Mouse (Mus musculus): ENCODE results near the gene Cs. TPM values are rescaled to one million over a fixed set of nuclear protein-coding genes. Genes with fewer than 3 reads are reported as not detected.

Gene Cs
- total RNA-seq, 1 experiment from 2014 or later: 69.8 TPM

Other genes starting within 250 kb of the Cs start
- gene Baz2a, start 246.2 kb upstream of the Cs start, total RNA-seq (2017): 17.8 and 23.1 TPM in 2 replicates
- gene Rbms2, start 157.4 kb upstream of the Cs start, total RNA-seq (2017): 6.9 and 9.3 TPM in 2 replicates
- gene Gls2, start 143.3 kb upstream of the Cs start, total RNA-seq (2017): 0.38 and 0.79 TPM in 2 replicates
- 10.3 and 11.9 TPM in 2 replicates for gene Spryd4, start 125.9 kb upstream of the Cs start, total RNA-seq (2017)
- 0.69 TPM in 1 of 2 replicates, not detected in the other for gene Mip, start 111.9 kb upstream of the Cs start, total RNA-seq (2017)
- 52.8 and 60.3 TPM in 2 replicates for gene Timeless, start 105.7 kb upstream of the Cs start, total RNA-seq (2017)
- gene Apon, start 83.6 kb upstream of the Cs start, total RNA-seq (2017): 0.19 TPM in 1 of 2 replicates, not detected in the other
- gene Apof, start 69.1 kb upstream of the Cs start, total RNA-seq (2017): not detected in 2 replicates
- 12.3 and 18.1 TPM in 2 replicates for gene Stat2, start 67.2 kb upstream of the Cs start, total RNA-seq (2017)
- gene Il23a, start 39.0 kb upstream of the Cs start, total RNA-seq (2017): 1.1 TPM in 1 of 2 replicates, not detected in the other
- 12.7 and 16.9 TPM in 2 replicates for gene Pan2, start 34.4 kb upstream of the Cs start, total RNA-seq (2017)
- 106 and 135 TPM in 2 replicates for gene Cnpy2, start 15.3 kb upstream of the Cs start, total RNA-seq (2017)
- gene Coq10a, start 31.3 kb downstream of the Cs start, total RNA-seq (2017): 8.1 and 8.7 TPM in 2 replicates
- gene Ankrd52, start 39.4 kb downstream of the Cs start, total RNA-seq (2017): 8.9 and 12.1 TPM in 2 replicates
- gene Slc39a5, start 63.5 kb downstream of the Cs start, total RNA-seq (2017): not detected in 2 replicates
- gene Nabp2, start 73.8 kb downstream of the Cs start, total RNA-seq (2017): 57.0 and 106 TPM in 2 replicates
- gene Rnf41, start 73.9 kb downstream of the Cs start, total RNA-seq (2017): 18.4 and 20.7 TPM in 2 replicates
- gene Smarcc2, start 121.5 kb downstream of the Cs start, total RNA-seq (2017): 83.2 and 92.7 TPM in 2 replicates
- 988 and 1,295 TPM in 2 replicates for gene Myl6, start 156.4 kb downstream of the Cs start, total RNA-seq (2017)
- 1.3 and 3.9 TPM in 2 replicates for gene Myl6b, start 161.0 kb downstream of the Cs start, total RNA-seq (2017)
- gene Esyt1, start 188.1 kb downstream of the Cs start, total RNA-seq (2017): 70.7 and 75.9 TPM in 2 replicates
- 13.9 and 16.3 TPM in 2 replicates for gene Zc3h10, start 210.0 kb downstream of the Cs start, total RNA-seq (2017)
- gene Rpl41, start 211.6 kb downstream of the Cs start, total RNA-seq (2017): 2,366 and 3,073 TPM in 2 replicates
- gene Pa2g4, start 228.3 kb downstream of the Cs start, total RNA-seq (2017): 225 and 337 TPM in 2 replicates